Mouse (Mus musculus) MEL (cell line): ENCODE results near the gene Map3k21. TPM values are rescaled to one million over a fixed set of nuclear protein-coding genes. Genes with fewer than 3 reads are reported as not detected.

Experiments
- DNase-seq: peaks from one replicate; pipeline ENCODE4 v3.0.0; 2011; ENCODE audit warnings: low read depth, low spot score
- H3K27ac ChIP-seq: 2 replicates; pipeline ENCODE4 v1.5.1; 2012; ENCODE audit warnings: low read depth, mild to moderate bottlenecking, control low read depth, low read length, moderate library complexity; ENCODE audit not compliant: control insufficient read depth
- H3K27me3 ChIP-seq, 2 experiments: fragments of 150-350 bp in 1 of 2; sonication (generic) in 1 of 2; 2 replicates each; pipeline ENCODE4 v1.6.1; 2012; ENCODE audit warnings: low read length in 2 of 2, mild to moderate bottlenecking in 2 of 2, improper control_type of control experiment in 1 of 2, moderate library complexity in 1 of 2; ENCODE audit not compliant: insufficient read depth in 2 of 2, control insufficient read depth in 1 of 2
- H3K36me3 ChIP-seq, 2 experiments: 2 replicates each; pipeline ENCODE4 v1.6.1; 2012 to 2014; ENCODE audit warnings: low read length in 2 of 2, improper control_type of control experiment in 1 of 2, inconsistent platforms in 1 of 2, mild to moderate bottlenecking in 1 of 2; ENCODE audit not compliant: insufficient read depth in 2 of 2, control insufficient read depth in 1 of 2
- H3K4me1 ChIP-seq, 2 experiments: fragments of 150-350 bp in 1 of 2; sonication (generic) in 1 of 2; 2 replicates each; pipeline ENCODE4 v1.6.1; 2012; ENCODE audit warnings: low read length in 2 of 2, improper control_type of control experiment in 1 of 2, mild to moderate bottlenecking in 1 of 2; ENCODE audit not compliant: insufficient read depth in 2 of 2, control insufficient read depth in 1 of 2
- H3K4me3 ChIP-seq, 2 experiments: fragments of 150-350 bp in 1 of 2; sonication (generic) in 1 of 2; 2 replicates each; pipeline ENCODE4 v1.5.1; 2012; ENCODE audit warnings: low read depth in 2 of 2, low read length in 2 of 2, mild to moderate bottlenecking in 2 of 2, moderate library complexity in 2 of 2, control low read depth in 1 of 2, improper control_type of control experiment in 1 of 2; ENCODE audit not compliant: control insufficient read depth in 1 of 2, insufficient read depth in 1 of 2
- H3K79me2 ChIP-seq: 2 replicates; pipeline ENCODE4 v1.6.1; 2012; ENCODE audit warnings: mild to moderate bottlenecking, low read length, moderate library complexity; ENCODE audit not compliant: control insufficient read depth, poor library complexity, insufficient read depth
- H3K9ac ChIP-seq: 2 replicates; pipeline ENCODE4 v1.6.1; 2012; ENCODE audit warnings: low read depth, mild to moderate bottlenecking, control low read depth, low read length, moderate library complexity; ENCODE audit not compliant: control insufficient read depth, poor library complexity, severe bottlenecking
- H3K9me3 ChIP-seq: fragments of 150-350 bp; sonication (generic); replicated peaks from 2 replicates; pipeline ENCODE4 v1.6.1; 2012; ENCODE audit warnings: mild to moderate bottlenecking, low read length, improper control_type of control experiment, moderate library complexity; ENCODE audit not compliant: insufficient read depth
- CHD1 ChIP-seq: IDR thresholded peaks from 2 replicates; pipeline ENCODE4 v1.6.1; 2012; ENCODE audit warnings: low read depth, mild to moderate bottlenecking, inconsistent platforms, low read length, improper control_type of control experiment
- CHD2 ChIP-seq: IDR thresholded peaks from 2 replicates; pipeline ENCODE4 v1.6.1; 2011; ENCODE audit warnings: low read length, improper control_type of control experiment
- CTCF ChIP-seq, 3 experiments: IDR thresholded peaks in 2 of 3; conservative IDR thresholded peaks in 1 of 3; 2 replicates each; pipeline ENCODE4 v1.5.1; 2011 to 2012; ENCODE audit warnings: low read length in 3 of 3, low read depth in 2 of 3, mild to moderate bottlenecking in 2 of 3, improper control_type of control experiment in 1 of 3, inconsistent platforms in 1 of 3, mixed read lengths in 1 of 3, moderate library complexity in 1 of 3; ENCODE audit not compliant: control insufficient read depth in 1 of 3, insufficient read depth in 1 of 3, poor library complexity in 1 of 3, severe bottlenecking in 1 of 3
- EP300 ChIP-seq, 2 experiments: IDR thresholded peaks; 2 replicates each; pipeline ENCODE4 v1.6.1; 2011; ENCODE audit warnings: improper control_type of control experiment in 2 of 2, low read length in 2 of 2, low read depth in 1 of 2, mild to moderate bottlenecking in 1 of 2
- ETS1 ChIP-seq: IDR thresholded peaks from 2 replicates; pipeline ENCODE4 v1.6.1; 2012; ENCODE audit warnings: low read depth, mild to moderate bottlenecking, inconsistent platforms, low read length, improper control_type of control experiment, moderate library complexity
- GATA1 ChIP-seq: IDR thresholded peaks from 2 replicates; pipeline ENCODE4 v1.6.1; 2011; ENCODE audit warnings: low read depth, low read length, improper control_type of control experiment
- HCFC1 ChIP-seq: IDR thresholded peaks from 2 replicates; pipeline ENCODE4 v1.6.1; 2012; ENCODE audit warnings: low read depth, mild to moderate bottlenecking, inconsistent platforms, low read length, improper control_type of control experiment, moderate library complexity
- JUND ChIP-seq: IDR thresholded peaks from 2 replicates; pipeline ENCODE4 v1.6.1; 2011; ENCODE audit warnings: low read depth, mild to moderate bottlenecking, improper control_type of control experiment, low read length
- MAZ ChIP-seq: IDR thresholded peaks from 2 replicates; pipeline ENCODE4 v1.6.1; 2012; ENCODE audit warnings: low read depth, mild to moderate bottlenecking, inconsistent platforms, low read length, improper control_type of control experiment
- MEF2A ChIP-seq: IDR thresholded peaks from 2 replicates; pipeline ENCODE4 v1.6.1; 2014; ENCODE audit warnings: low read depth, mild to moderate bottlenecking, inconsistent platforms, low read length, improper control_type of control experiment; ENCODE audit not compliant: poor library complexity, insufficient replicate concordance, severe bottlenecking; ENCODE audit errors: extremely low read depth
- MXI1 ChIP-seq: IDR thresholded peaks from 2 replicates; pipeline ENCODE4 v1.6.1; 2011; ENCODE audit warnings: mild to moderate bottlenecking, low read depth, low read length, improper control_type of control experiment
- MYB ChIP-seq: IDR thresholded peaks from 2 replicates; pipeline ENCODE4 v1.6.1; 2011; ENCODE audit warnings: mild to moderate bottlenecking, low read depth, low read length, improper control_type of control experiment
- MYC ChIP-seq: IDR thresholded peaks from 2 replicates; pipeline ENCODE4 v1.6.1; 2011; ENCODE audit warnings: low read depth, mild to moderate bottlenecking, low read length, improper control_type of control experiment, moderate library complexity
- NELFE ChIP-seq: IDR thresholded peaks from 2 replicates; pipeline ENCODE4 v1.6.1; 2011; ENCODE audit warnings: low read depth, low read length, improper control_type of control experiment
- NRF1 ChIP-seq: IDR thresholded peaks from 2 replicates; pipeline ENCODE4 v1.6.1; 2014; ENCODE audit warnings: low read depth, mild to moderate bottlenecking, inconsistent platforms, low read length, improper control_type of control experiment, moderate library complexity; ENCODE audit not compliant: poor library complexity, insufficient read depth, severe bottlenecking
- POLR2AphosphoS5 ChIP-seq: IDR thresholded peaks from 2 replicates; pipeline ENCODE4 v1.6.1; 2012; ENCODE audit warnings: low read depth, borderline replicate concordance, mild to moderate bottlenecking, inconsistent platforms, low read length, moderate library complexity, mixed read lengths
- RAD21 ChIP-seq: IDR thresholded peaks from 2 replicates; pipeline ENCODE4 v1.6.1; 2011; ENCODE audit warnings: mild to moderate bottlenecking, low read depth, low read length, improper control_type of control experiment
- RCOR1 ChIP-seq: IDR thresholded peaks from 2 replicates; pipeline ENCODE4 v1.6.1; 2012; ENCODE audit warnings: low read depth, mild to moderate bottlenecking, inconsistent platforms, low read length, improper control_type of control experiment
- SIN3A ChIP-seq: IDR thresholded peaks from 2 replicates; pipeline ENCODE4 v1.6.1; 2012; ENCODE audit warnings: low read length, improper control_type of control experiment, inconsistent platforms
- SMC3 ChIP-seq: IDR thresholded peaks from 2 replicates; pipeline ENCODE4 v1.6.1; 2011; ENCODE audit warnings: low read depth, low read length, improper control_type of control experiment
- TAL1 ChIP-seq: IDR thresholded peaks from 2 replicates; pipeline ENCODE4 v1.6.1; 2012; ENCODE audit warnings: mild to moderate bottlenecking, inconsistent platforms, low read length, moderate library complexity, mixed read lengths
- TCF12 ChIP-seq: IDR thresholded peaks from 2 replicates; pipeline ENCODE4 v1.6.1; 2014; ENCODE audit warnings: low read depth, mild to moderate bottlenecking, inconsistent platforms, low read length, improper control_type of control experiment, moderate library complexity
- USF1 ChIP-seq: IDR thresholded peaks from 2 replicates; pipeline ENCODE4 v1.6.1; 2014; ENCODE audit warnings: low read depth, mild to moderate bottlenecking, inconsistent platforms, low read length, improper control_type of control experiment, moderate library complexity
- ZC3H11A ChIP-seq: IDR thresholded peaks from 2 replicates; pipeline ENCODE4 v1.6.1; 2012; ENCODE audit warnings: low read depth, mild to moderate bottlenecking, inconsistent platforms, low read length, improper control_type of control experiment
- ZNF384 ChIP-seq: IDR thresholded peaks from 2 replicates; pipeline ENCODE4 v1.6.1; 2012; ENCODE audit warnings: low read depth, mild to moderate bottlenecking, inconsistent platforms, low read length, improper control_type of control experiment
- polyA plus RNA-seq, 2 experiments: library from polyadenylated mRNA; stranded (reverse) in 1 of 2; unstranded in 1 of 2; fragments of >175 nt in 1 of 2; fragments of >200 nt in 1 of 2; gene quantifications; 2 replicates each; pipeline versions ENCODE4 v1.2.1 to v1.2.4; 2012; ENCODE audit warnings: low replicate concordance in 2 of 2, low read depth in 1 of 2; ENCODE audit not compliant: insufficient read length in 2 of 2, insufficient read depth in 1 of 2, missing spikeins in 1 of 2
- total RNA-seq: library from RNA; depleted of rRNA; stranded (reverse); fragments of 300-350 nt; gene quantifications from 2 replicates; pipeline ENCODE4 v1.2.3, GENCODE M21; 2012

Map3k21 gene
- total and polyA plus RNA-seq, 3 experiments = not detected

GRCm38 (mm10) chr8:125897868-125898788 is 12.1 kb upstream of the Map3k21 start, which contains the start of gene Pcnx2:
Gene Pcnx2, minus strand, starts transcription at chr8:125898317.
- Histone ChIP-seq H3K27me3 (no peaks in the 10 kb centered on the region), H3K4me3 (peak within 1 kb of the TSS in 1 of 2 experiments; percentile 24; a peak in 1 of 4 replicates), H3K9ac (no peak within 1 kb of the TSS), H3K27ac (no peak within 1 kb of the TSS), H3K36me3 (no peaks in the 10 kb centered on the region; a peak in 1 of 4 replicates), H3K4me1 (peaks cover 4 to 7% of the 10 kb centered on the region in 2 experiments; a peak in 2 of 4 replicates), H3K9me3 (no peaks in the 10 kb centered on the region), H3K79me2 (no peaks in the 10 kb centered on the region)
- TF ChIP-seq TCF12 (0 out of 2 replicates have a peak, but pooled peaks have one; percentile 21), EP300 (IDR thresholded peaks at IDR 0.05; ENCODE audit: low read depth in 1 of 2, low read length in 2 of 2) (0 out of 4 replicates have a peak, but pooled peaks of 1 of the 2 experiments have one; percentile 35), GATA1 (no peak), NRF1 (no peak), MEF2A (no peak), SIN3A (no peak)
- no peak for DNase-seq

DNA sequence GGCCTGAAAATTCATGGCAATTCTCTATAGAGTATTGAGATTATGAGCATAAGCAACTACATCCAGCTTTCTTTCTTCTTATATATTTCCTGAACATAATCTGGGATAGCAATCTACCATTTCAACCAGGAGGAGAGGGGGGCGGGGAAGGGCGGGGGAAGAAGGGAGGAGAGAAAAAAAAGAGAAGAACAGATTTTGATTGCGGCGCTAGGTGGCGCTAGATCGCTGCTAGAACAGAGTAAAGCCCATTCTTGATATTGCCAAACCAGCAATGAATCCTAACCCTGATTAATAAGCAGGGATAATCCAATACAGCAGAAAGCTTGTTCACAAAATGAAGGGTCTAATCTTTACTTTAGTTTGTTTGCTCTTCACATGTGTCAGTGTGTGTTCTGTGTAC is 11.4 kb upstream of the Map3k21 start:
- no peak overlapping the region for H3K9ac ChIP-seq
- peak; percentile 55; the same call in 1 of the 2 replicates for TF ChIP-seq MAZ
- TF ChIP-seq TAL1 = no peak
- no peak for TF ChIP-seq CHD1
- no peak for TF ChIP-seq GATA1
- TF ChIP-seq NRF1 = no peak
- no peak for TF ChIP-seq NELFE
- peak; percentile 61 to 70 (median 69) for TF ChIP-seq CTCF (IDR thresholded peaks at IDR 0.05 in 2 of 3, conservative IDR thresholded peaks at IDR 0.05 in 1 of 3; ENCODE audit: control insufficient read depth in 1 of 3, insufficient read depth in 1 of 3, low read depth in 2 of 3, low read length in 3 of 3, poor library complexity in 1 of 3, severe bottlenecking in 1 of 3)
- TF ChIP-seq MYC = no peak
- no peak for TF ChIP-seq HCFC1
- TF ChIP-seq RCOR1 = no peak
- no peak for TF ChIP-seq MXI1
- TF ChIP-seq POLR2AphosphoS5 = no peak
- peak; percentile 50 for TF ChIP-seq RAD21
- no peak for TF ChIP-seq EP300 (IDR thresholded peaks at IDR 0.05; ENCODE audit: low read depth in 1 of 2, low read length in 2 of 2)
- no peak for TF ChIP-seq JUND
- peak; percentile 82 for TF ChIP-seq ZNF384
- no peak for TF ChIP-seq MYB
- no peak for TF ChIP-seq USF1
- no peak for TF ChIP-seq ZC3H11A
- TF ChIP-seq CHD2 = no peak
- TF ChIP-seq ETS1 = no peak
- no peak for TF ChIP-seq MEF2A
- no peak for TF ChIP-seq SIN3A
- TF ChIP-seq SMC3 = peak; percentile 37
- H3K9me3 ChIP-seq = no peaks in the 10 kb centered on the region
- no peaks in the 10 kb centered on the region for H3K79me2 ChIP-seq
- H3K4me3 ChIP-seq = peak overlapping the region in 1 of 2 experiments; percentile 24; a peak in 1 of 4 replicates
- no peak overlapping the region for H3K27ac ChIP-seq
- DNase-seq = peak; percentile 65
- H3K36me3 ChIP-seq = no peaks in the 10 kb centered on the region; a peak in 1 of 4 replicates
- no peaks in the 10 kb centered on the region for H3K27me3 ChIP-seq
- H3K4me1 ChIP-seq = peaks cover 7% of the 10 kb centered on the region in 2 experiments; a peak in 2 of 4 replicates
